Mouse (Mus musculus) heart, adult 10 weeks (tissue): ENCODE results near the gene Lce1e. TPM values are rescaled to one million over a fixed set of nuclear protein-coding genes. Genes with fewer than 3 reads are reported as not detected.

Source experiments
- polyA plus RNA-seq: library from polyadenylated mRNA; stranded (reverse); fragments of 350-450 nt; fragmentation: Illumina TruSeq; extraction: RNeasy Lipid Tissue Mini Kit (QIAGEN cat#74804); gene quantifications from one replicate; pipeline ENCODE4 v1.2.3, GENCODE M21; 2014; ENCODE audit warnings: low read depth, low replicate concordance

Lce1e gene
- not detected for polyA plus RNA-seq

GRCm38 (mm10) chr3:92708974-92709373 is at the start of gene Lce1e:
TSS of gene Lce1e (minus strand) at chr3:92709074.

GRCm38 (mm10) chr3:92752238-92752637 is 43.4 kb upstream of the Lce1e start, which contains the start of gene Lce1g:
TSS of gene Lce1g (minus strand) at chr3:92752338.

GRCm38 (mm10) chr3:92738996-92739395 is 30.1 kb upstream of the Lce1e start, which contains the start of gene Gm38119:
TSS of gene Gm38119 (minus strand) at chr3:92739096.

GRCm38 (mm10) chr3:92720250-92720649 is 11.4 kb upstream of the Lce1e start, which contains the start of gene Lce1f:
TSS of gene Lce1f (minus strand) at chr3:92720350.

GRCm38 (mm10) chr3:92687110-92687509 is 21.8 kb downstream of the Lce1e start, which contains the start of gene Lce1d:
TSS of gene Lce1d (minus strand) at chr3:92687210.

GRCm38 (mm10) chr3:92678947-92679346 is 29.9 kb downstream of the Lce1e start, which contains the start of gene Lce1c:
TSS of gene Lce1c (plus strand) at chr3:92679247.

GRCm38 (mm10) chr3:92670215-92670614 is 38.7 kb downstream of the Lce1e start, which contains the start of gene Lce1a2:
TSS of gene Lce1a2 (minus strand) at chr3:92670315.

Other genes starting within 250 kb of the Lce1e start
- gene Sprr1a, start 223.2 kb downstream of the Lce1e start, polyA plus RNA-seq, result not detected
- not detected for gene Sprr4, start 208.6 kb downstream of the Lce1e start, polyA plus RNA-seq
- gene 2310046K23Rik, start 174.6 kb downstream of the Lce1e start, polyA plus RNA-seq, result not detected
- gene Ivl, start 135.3 kb downstream of the Lce1e start, polyA plus RNA-seq, result not detected
- not detected for gene Smcp, start 120.1 kb downstream of the Lce1e start, polyA plus RNA-seq
- gene 2210017I01Rik, start 101.6 kb downstream of the Lce1e start, polyA plus RNA-seq, result not detected
- gene Lce6a, start 87.4 kb downstream of the Lce1e start, polyA plus RNA-seq, result not detected
- not detected for gene Lce1a1, start 60.8 kb downstream of the Lce1e start, polyA plus RNA-seq
- gene Lce1b, start 52.1 kb downstream of the Lce1e start, polyA plus RNA-seq, result not detected
- not detected for gene Lce1a2, start 38.8 kb downstream of the Lce1e start, polyA plus RNA-seq
- gene Lce1c, start 29.8 kb downstream of the Lce1e start, polyA plus RNA-seq, result not detected
- gene Lce1d, start 21.9 kb downstream of the Lce1e start, polyA plus RNA-seq, result not detected
- gene Lce1f, start 11.3 kb upstream of the Lce1e start, polyA plus RNA-seq, result not detected
- not detected for gene Gm38119, start 30.0 kb upstream of the Lce1e start, polyA plus RNA-seq
- gene Lce1g, start 43.3 kb upstream of the Lce1e start, polyA plus RNA-seq, result not detected
- gene Lce1h, start 56.0 kb upstream of the Lce1e start, polyA plus RNA-seq, result not detected
- gene Lce1i, start 69.8 kb upstream of the Lce1e start, polyA plus RNA-seq, result not detected
- not detected for gene Lce1j, start 81.4 kb upstream of the Lce1e start, polyA plus RNA-seq
- gene Lce1k, start 98.8 kb upstream of the Lce1e start, polyA plus RNA-seq, result not detected
- not detected for gene Kprp, start 118.2 kb upstream of the Lce1e start, polyA plus RNA-seq
- gene Lce1l, start 142.2 kb upstream of the Lce1e start, polyA plus RNA-seq, result not detected
- not detected for gene 2310050C09Rik, start 161.1 kb upstream of the Lce1e start, polyA plus RNA-seq
- gene Lce3a, start 217.2 kb upstream of the Lce1e start, polyA plus RNA-seq, result not detected
- not detected for gene Lce3b, start 223.9 kb upstream of the Lce1e start, polyA plus RNA-seq
- not detected for gene Lce3c, start 235.4 kb upstream of the Lce1e start, polyA plus RNA-seq
- gene Lce3d, start 248.3 kb upstream of the Lce1e start, polyA plus RNA-seq, result not detected